Mouse (Mus musculus) left cerebral cortex, postnatal 36 days (tissue): ENCODE measurements around the gene Olfr175-ps1. TPM values are rescaled to one million over a fixed set of nuclear protein-coding genes. Genes with fewer than 3 reads are reported as not detected.

Experiments
- DNase-seq, 2 experiments: peaks; one replicate each; pipeline ENCODE4 v3.0.0; 2021 to 2022; ENCODE audit warnings: low spot score in 2 of 2, mixed read lengths in 1 of 2
- intact Hi-C: fragments of 180-260 bp; cut with DNase I; formaldehyde crosslinking; loops from one replicate; pipeline ENCODE4 v1.15.1; 2025
- total RNA-seq, 2 experiments: library from RNA; stranded (reverse); gene quantifications; 2 replicates each; pipeline ENCODE4 v1.2.3; 2021

Gene Olfr175-ps1
- not detected for total RNA-seq

- DNase-seq = no peak
- intact Hi-C loops = no loop called here
Measured at GRCm38 (mm10) chr16:58826732-58827319, at the start of gene Olfr175-ps1. Gene Olfr175-ps1 (minus strand): TSS chr16:58826782.

GRCm38 (mm10) chr16:58874668-58875067, 48.1 kb upstream of the Olfr175-ps1 start, which contains the start of gene Olfr177:
Gene Olfr177 (minus strand): TSS chr16:58874768.
- DNase-seq = no peak
- intact Hi-C loops = no loop called here

GRCm38 (mm10) chr16:58861479-58861878, 34.9 kb upstream of the Olfr175-ps1 start:
- no peak for DNase-seq

GRCm38 (mm10) chr16:58860032-58860737, 33.6 kb upstream of the Olfr175-ps1 start:
- DNase-seq = no peak
- intact Hi-C loops = no loop called here

More at GRCm38 (mm10) chr16:58861479-58861878, 34.9 kb upstream of the Olfr175-ps1 start:
- intact Hi-C loops = no loop called here

- intact Hi-C loops = no loop called here
- DNase-seq = no peak
Measured at GRCm38 (mm10) chr16:58800168-58800567, 26.4 kb downstream of the Olfr175-ps1 start, which contains the start of gene Olfr173. Gene Olfr173 (minus strand): TSS chr16:58800268.

Other genes starting within 250 kb of the Olfr175-ps1 start
- not detected for gene Gm813, start 209.8 kb downstream of the Olfr175-ps1 start, total RNA-seq
- gene E330017A01Rik, start 188.0 kb downstream of the Olfr175-ps1 start, total RNA-seq = not detected
- gene Cpox, start 156.5 kb downstream of the Olfr175-ps1 start, total RNA-seq = 10 to 100 TPM; 39.4 to 45.1 TPM
- gene Gpr15, start 107.7 kb downstream of the Olfr175-ps1 start, total RNA-seq = not detected
- 100 to 1,000 TPM in 1 of 2 experiments, 10 to 100 TPM in 1; 90.8 to 105 TPM for gene Cldnd1, start 98.9 kb downstream of the Olfr175-ps1 start, total RNA-seq
- gene Olfr172, start 63.6 kb downstream of the Olfr175-ps1 start, total RNA-seq = not detected
- not detected for gene Olfr173, start 26.5 kb downstream of the Olfr175-ps1 start, total RNA-seq
- gene Olfr177, start 48.0 kb upstream of the Olfr175-ps1 start, total RNA-seq = not detected
- not detected for gene Olfr178, start 65.3 kb upstream of the Olfr175-ps1 start, total RNA-seq
- gene Olfr181, start 102.0 kb upstream of the Olfr175-ps1 start, total RNA-seq = not detected
- not detected for gene Olfr180, start 102.6 kb upstream of the Olfr175-ps1 start, total RNA-seq
- not detected for gene Olfr183, start 168.6 kb upstream of the Olfr175-ps1 start, total RNA-seq
- not detected for gene Olfr186, start 203.5 kb upstream of the Olfr175-ps1 start, total RNA-seq
- gene Olfr187, start 213.0 kb upstream of the Olfr175-ps1 start, total RNA-seq = not detected